Mouse (Mus musculus): Measurements from ENCODE around the gene Gm9970. TPM values are rescaled to one million over a fixed set of nuclear protein-coding genes. Genes with fewer than 3 reads are reported as not detected.

Gm9970 gene
- total and polyA plus RNA-seq, 2 experiments from 2014 or later, result 0.29 to 7.0 TPM

DNA sequence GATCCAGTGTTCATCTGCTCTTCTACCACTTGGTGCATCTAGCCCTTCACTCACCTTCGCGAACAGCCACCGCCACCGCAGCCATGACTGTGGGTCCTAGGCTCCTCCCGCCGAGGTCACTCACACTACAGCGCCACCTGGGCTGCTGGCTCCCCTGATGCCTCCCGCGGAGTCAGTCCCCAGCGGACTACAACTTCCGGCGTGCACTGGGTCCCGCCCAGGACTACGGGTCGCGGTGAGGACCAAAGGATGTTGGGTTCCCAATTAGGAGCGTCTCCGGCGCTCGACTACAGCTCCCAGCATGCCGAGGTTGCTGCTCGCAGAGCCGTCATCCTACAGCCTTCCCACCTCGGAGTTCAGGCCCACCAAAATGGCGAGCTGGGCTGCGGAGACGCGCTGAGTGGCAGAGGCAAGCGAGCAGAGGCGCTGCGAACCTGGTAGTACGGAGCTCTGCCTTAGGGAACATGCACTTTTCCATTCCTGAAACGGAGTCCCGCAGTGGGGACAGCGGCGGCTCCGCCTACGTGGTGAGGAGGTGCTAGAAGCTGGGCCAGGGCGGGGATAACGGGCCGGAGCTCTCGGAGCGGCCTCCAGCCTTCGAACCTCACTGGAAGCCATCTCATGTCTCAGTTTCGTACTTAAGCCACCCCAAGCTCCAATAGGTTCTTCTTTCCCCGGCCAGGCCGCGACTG is 47.9 kb downstream of the Gm9970 start, which contains the start of the genes Snx17 and Eif2b4:
Gene Snx17, plus strand, starts transcription at position 289 of the 692 bp plus-strand sequence.
Gene Eif2b4, minus strand, starts transcription at position 492 of the 692 bp plus-strand sequence.
- Histone ChIP-seq H3K9ac (replicated peaks; ENCODE audit: low read length) (peak within 1 kb of the TSS; percentile 83), H3K27ac (peak within 1 kb of the TSS; percentile 87), H3K4me3 (ENCODE audit: low read length) (peak within 1 kb of the TSS; percentile 70), H3K4me1 (ENCODE audit: insufficient read depth, low read length) (peaks cover 13% of the 10 kb centered on the region), H3K9me3 (ENCODE audit: low read length) (no peaks in the 10 kb centered on the region), H3K36me3 (ENCODE audit: insufficient read depth, low read length) (peaks cover 66% of the 10 kb centered on the region), H3K4me2 (ENCODE audit: low read depth, low read length) (peak within 1 kb of the TSS; percentile 94), H3K27me3 (ENCODE audit: insufficient read depth, low read length) (no peaks in the 10 kb centered on the region)
- WGBS, result under 1% methylated on average over 48 of the region's 48 CpGs
- peak; percentile 97 for ATAC-seq
- peak; percentile 99 for DNase-seq (ENCODE audit: low spot score)
- peak; percentile 73 for TF ChIP-seq CTCF (IDR thresholded peaks at IDR 0.05; ENCODE audit: low read depth)

DNA sequence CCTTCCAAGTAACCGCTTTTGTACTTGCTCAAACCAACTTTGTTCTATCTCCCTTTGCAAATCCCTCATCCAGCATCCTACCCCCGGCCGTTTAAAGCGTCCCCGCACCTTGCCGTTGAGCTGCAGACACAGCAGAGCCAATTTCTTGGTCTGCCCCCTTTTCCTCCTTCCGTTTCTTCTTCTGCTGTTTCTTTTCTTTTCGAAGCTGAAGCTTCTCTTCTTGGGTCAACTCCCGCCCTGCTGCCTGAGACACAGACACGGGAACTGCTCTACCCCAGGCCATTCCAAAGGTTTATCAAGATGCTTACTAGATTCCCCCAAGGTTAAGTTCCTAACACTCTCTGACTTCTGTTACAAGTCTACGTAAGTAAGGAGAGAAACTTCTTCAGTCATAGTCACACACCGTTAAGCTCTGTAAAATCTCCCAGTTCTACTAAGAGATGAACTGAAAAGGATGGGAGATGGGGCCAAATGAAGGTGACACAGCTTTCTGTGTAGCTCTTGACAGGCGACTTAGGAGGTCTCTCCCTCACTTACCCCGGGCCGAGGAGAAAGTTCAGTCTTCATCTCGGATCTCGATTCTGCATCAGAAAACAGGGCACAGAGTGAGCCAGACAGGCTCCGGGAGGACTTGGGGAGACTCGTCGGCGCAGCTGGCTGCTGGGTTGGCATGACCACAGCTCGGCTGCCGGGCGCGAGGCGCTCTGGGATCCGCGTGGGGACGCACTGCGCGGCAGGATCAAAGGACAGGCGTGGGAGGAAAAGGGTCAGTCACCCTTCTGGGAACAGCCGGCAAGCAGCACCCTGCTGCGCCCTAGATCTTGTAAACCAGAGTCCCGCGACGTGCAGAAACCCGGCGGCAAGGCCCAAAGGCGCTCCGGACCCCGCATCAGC is 48.7 kb downstream of the Gm9970 start:
- Histone ChIP-seq H3K36me3 (ENCODE audit: insufficient read depth, low read length) (peaks cover 66% of the 10 kb centered on the region), H3K27me3 (ENCODE audit: insufficient read depth, low read length) (no peaks in the 10 kb centered on the region), H3K9me3 (ENCODE audit: low read length) (no peaks in the 10 kb centered on the region), H3K4me2 (ENCODE audit: low read depth, low read length) (peak overlapping the region; percentile 94), H3K4me1 (ENCODE audit: insufficient read depth, low read length) (peaks cover 13% of the 10 kb centered on the region), H3K9ac (replicated peaks; ENCODE audit: low read length) (peak overlapping the region; percentile 83), H3K4me3 (ENCODE audit: low read length) (peak overlapping the region; percentile 70), H3K27ac (peak overlapping the region; percentile 87)
- DNase-seq (ENCODE audit: low spot score), result peak; percentile 74
- 15% methylated on average over 41 of the region's 42 CpGs for WGBS
- ATAC-seq, result no peak; the same call in 1 of the 2 replicates
- no peak for TF ChIP-seq CTCF (IDR thresholded peaks at IDR 0.05; ENCODE audit: low read depth)

Other genes with a start within 250 kb of the Gm9970 start
- gene Atraid, start 192.9 kb downstream of the Gm9970 start, total RNA-seq (2014; rRNA removed), result 152 and 155 TPM in 2 replicates
- 240 and 242 TPM in 2 replicates for gene Atraid, start 192.9 kb downstream of the Gm9970 start, polyA plus RNA-seq (2015; fragmentation: Nextera tagmentation; extraction: Ambion mirVana)
- 40.9 and 46.7 TPM in 2 replicates for gene Slc5a6, start 192.3 kb downstream of the Gm9970 start, total RNA-seq (2014; rRNA removed)
- gene Slc5a6, start 192.3 kb downstream of the Gm9970 start, polyA plus RNA-seq (2015; fragmentation: Nextera tagmentation; extraction: Ambion mirVana), result 27.9 and 33.7 TPM in 2 replicates
- gene Cad, start 186.5 kb downstream of the Gm9970 start, total RNA-seq (2014; rRNA removed), result 56.2 and 58.8 TPM in 2 replicates
- 8.1 and 9.1 TPM in 2 replicates for gene Cad, start 186.5 kb downstream of the Gm9970 start, polyA plus RNA-seq (2015; fragmentation: Nextera tagmentation; extraction: Ambion mirVana)
- gene Dnajc5g, start 134.9 kb downstream of the Gm9970 start, total RNA-seq (2014; rRNA removed), result not detected in 2 replicates
- not detected in 2 replicates for gene Dnajc5g, start 134.9 kb downstream of the Gm9970 start, polyA plus RNA-seq (2015; fragmentation: Nextera tagmentation; extraction: Ambion mirVana)
- 40.2 and 47.5 TPM in 2 replicates for gene Slc30a3, start 133.0 kb downstream of the Gm9970 start, total RNA-seq (2014; rRNA removed)
- 33.5 and 37.2 TPM in 2 replicates for gene Slc30a3, start 133.0 kb downstream of the Gm9970 start, polyA plus RNA-seq (2015; fragmentation: Nextera tagmentation; extraction: Ambion mirVana)
- gene Trim54, start 124.5 kb downstream of the Gm9970 start, total RNA-seq (2014; rRNA removed), result 0.22 and 0.52 TPM in 2 replicates
- not detected in 2 replicates for gene Trim54, start 124.5 kb downstream of the Gm9970 start, polyA plus RNA-seq (2015; fragmentation: Nextera tagmentation; extraction: Ambion mirVana)
- gene Ucn, start 102.4 kb downstream of the Gm9970 start, total RNA-seq (2014; rRNA removed), result not detected in 2 replicates
- gene Ucn, start 102.4 kb downstream of the Gm9970 start, polyA plus RNA-seq (2015; fragmentation: Nextera tagmentation; extraction: Ambion mirVana), result 0.44 and 0.54 TPM in 2 replicates
- gene Mpv17, start 87.0 kb downstream of the Gm9970 start, total RNA-seq (2014; rRNA removed), result 66.1 and 75.0 TPM in 2 replicates
- gene Mpv17, start 87.0 kb downstream of the Gm9970 start, polyA plus RNA-seq (2015; fragmentation: Nextera tagmentation; extraction: Ambion mirVana), result 49.1 and 52.1 TPM in 2 replicates
- 1.8 and 9.8 TPM in 2 replicates for gene Gm29609, start 61.3 kb downstream of the Gm9970 start, total RNA-seq (2014; rRNA removed)
- 1.9 and 2.9 TPM in 2 replicates for gene Gm29609, start 61.3 kb downstream of the Gm9970 start, polyA plus RNA-seq (2015; fragmentation: Nextera tagmentation; extraction: Ambion mirVana)
- 40.8 and 65.6 TPM in 2 replicates for gene Gtf3c2, start 61.1 kb downstream of the Gm9970 start, total RNA-seq (2014; rRNA removed)
- gene Gtf3c2, start 61.1 kb downstream of the Gm9970 start, polyA plus RNA-seq (2015; fragmentation: Nextera tagmentation; extraction: Ambion mirVana), result 45.1 and 46.1 TPM in 2 replicates
- 102 and 116 TPM in 2 replicates for gene Snx17, start 48.0 kb downstream of the Gm9970 start, total RNA-seq (2014; rRNA removed)
- 112 and 114 TPM in 2 replicates for gene Snx17, start 48.0 kb downstream of the Gm9970 start, polyA plus RNA-seq (2015; fragmentation: Nextera tagmentation; extraction: Ambion mirVana)
- gene Eif2b4, start 47.8 kb downstream of the Gm9970 start, total RNA-seq (2014; rRNA removed), result 28.3 and 31.7 TPM in 2 replicates
- 78.1 and 83.9 TPM in 2 replicates for gene Eif2b4, start 47.8 kb downstream of the Gm9970 start, polyA plus RNA-seq (2015; fragmentation: Nextera tagmentation; extraction: Ambion mirVana)
- gene Zfp513, start 38.9 kb downstream of the Gm9970 start, total RNA-seq (2014; rRNA removed), result 8.9 and 9.6 TPM in 2 replicates
- 11.4 and 12.6 TPM in 2 replicates for gene Zfp513, start 38.9 kb downstream of the Gm9970 start, polyA plus RNA-seq (2015; fragmentation: Nextera tagmentation; extraction: Ambion mirVana)
- 67.4 and 90.4 TPM in 2 replicates for gene Ppm1g, start 20.5 kb downstream of the Gm9970 start, total RNA-seq (2014; rRNA removed)
- 155 and 157 TPM in 2 replicates for gene Ppm1g, start 20.5 kb downstream of the Gm9970 start, polyA plus RNA-seq (2015; fragmentation: Nextera tagmentation; extraction: Ambion mirVana)
- 100 and 124 TPM in 2 replicates for gene Nrbp1, start 368 bp downstream of the Gm9970 start, total RNA-seq (2014; rRNA removed)
- gene Nrbp1, start 368 bp downstream of the Gm9970 start, polyA plus RNA-seq (2015; fragmentation: Nextera tagmentation; extraction: Ambion mirVana), result 134 and 139 TPM in 2 replicates
- 2.4 and 3.2 TPM in 2 replicates for gene Krtcap3, start 10.5 kb upstream of the Gm9970 start, total RNA-seq (2014; rRNA removed)
- gene Krtcap3, start 10.5 kb upstream of the Gm9970 start, polyA plus RNA-seq (2015; fragmentation: Nextera tagmentation; extraction: Ambion mirVana), result 2.5 and 2.9 TPM in 2 replicates
- 38.2 and 41.8 TPM in 2 replicates for gene Ift172, start 49.9 kb upstream of the Gm9970 start, total RNA-seq (2014; rRNA removed)
- 16.7 and 18.2 TPM in 2 replicates for gene Ift172, start 49.9 kb upstream of the Gm9970 start, polyA plus RNA-seq (2015; fragmentation: Nextera tagmentation; extraction: Ambion mirVana)
- 184 and 187 TPM in 2 replicates for gene Fndc4, start 54.8 kb upstream of the Gm9970 start, total RNA-seq (2014; rRNA removed)
- gene Fndc4, start 54.8 kb upstream of the Gm9970 start, polyA plus RNA-seq (2015; fragmentation: Nextera tagmentation; extraction: Ambion mirVana), result 122 TPM in 2 replicates
- 0.89 TPM in 1 of 2 replicates, not detected in the other for gene Gckr, start 56.2 kb upstream of the Gm9970 start, total RNA-seq (2014; rRNA removed)
- 0.56 and 0.93 TPM in 2 replicates for gene Gckr, start 56.2 kb upstream of the Gm9970 start, polyA plus RNA-seq (2015; fragmentation: Nextera tagmentation; extraction: Ambion mirVana)
- 55.0 and 61.8 TPM in 2 replicates for gene Zfp512, start 211.2 kb upstream of the Gm9970 start, total RNA-seq (2014; rRNA removed)
- gene Zfp512, start 211.2 kb upstream of the Gm9970 start, polyA plus RNA-seq (2015; fragmentation: Nextera tagmentation; extraction: Ambion mirVana), result 70.9 and 73.9 TPM in 2 replicates
- 0.21 and 0.40 TPM in 2 replicates for gene 4930548H24Rik, start 244.5 kb upstream of the Gm9970 start, total RNA-seq (2014; rRNA removed)
- gene 4930548H24Rik, start 244.5 kb upstream of the Gm9970 start, polyA plus RNA-seq (2015; fragmentation: Nextera tagmentation; extraction: Ambion mirVana), result 0.18 TPM in 1 of 2 replicates, not detected in the other

Data from hindbrain, postnatal 0 days (tissue).